Mouse (Mus musculus) kidney, adult 2 months (tissue): Measurements from ENCODE around the gene Cdc14b. TPM values are rescaled to one million over a fixed set of nuclear protein-coding genes. Genes with fewer than 3 reads are reported as not detected.

Experiments used
- DNase-seq: peaks from one replicate; pipeline ENCODE4 v3.0.0; 2021
- H3K27ac ChIP-seq: fragments of 200-500 bp; 2 replicates; pipeline ENCODE4 v1.5.1; 2012; ENCODE audit warnings: low read depth, low read length, control low read depth, inconsistent platforms; ENCODE audit not compliant: insufficient read depth
- H3K27me3 ChIP-seq: fragments of 200-500 bp; replicated peaks from 2 replicates; pipeline ENCODE4 v1.6.1; 2012; ENCODE audit warnings: mild to moderate bottlenecking, moderate library complexity, low read length, inconsistent platforms; ENCODE audit not compliant: control insufficient read depth, insufficient read depth
- H3K36me3 ChIP-seq: fragments of 200-500 bp; 2 replicates; pipeline ENCODE4 v1.6.1; 2012; ENCODE audit warnings: mild to moderate bottlenecking, moderate library complexity, low read length, inconsistent platforms; ENCODE audit not compliant: control insufficient read depth, insufficient read depth
- H3K4me1 ChIP-seq: fragments of 200-500 bp; 2 replicates; pipeline ENCODE4 v1.6.1; 2011; ENCODE audit warnings: low read length; ENCODE audit not compliant: control insufficient read depth, insufficient read depth
- H3K4me3 ChIP-seq: fragments of 200-500 bp; 2 replicates; pipeline ENCODE4 v1.5.1; 2011; ENCODE audit warnings: mild to moderate bottlenecking, low read depth, low read length, control low read depth; ENCODE audit not compliant: insufficient read depth
- CTCF ChIP-seq: fragments of 200-500 bp; conservative IDR thresholded peaks from 2 replicates; pipeline ENCODE4 v1.5.1; 2011; ENCODE audit warnings: low read depth, mild to moderate bottlenecking, control low read depth, low read length, moderate library complexity, mixed read lengths; ENCODE audit not compliant: insufficient read depth, insufficient read length
- POLR2A ChIP-seq: fragments of 200-500 bp; IDR thresholded peaks from one replicate; pipeline ENCODE4 v1.6.1; 2011; ENCODE audit warnings: low read depth, low read length, control low read depth
- WGBS: fragments of 180-500 bp; shearing (Covaris S2); methylation state at CpG from one replicate; pipeline ENCODE4 v1.1.7; 2018; 5-methylcytosine and 5-hydroxymethylcytosine counted together
- polyA plus RNA-seq: library from polyadenylated mRNA; depleted of rRNA; stranded (reverse); fragments of >200 nt; gene quantifications from 2 replicates; pipeline ENCODE4 v1.2.3, GENCODE M21; 2012; rRNA removed

Gene Cdc14b
- polyA plus RNA-seq, 1 experiment = 7.7 TPM

DNA sequence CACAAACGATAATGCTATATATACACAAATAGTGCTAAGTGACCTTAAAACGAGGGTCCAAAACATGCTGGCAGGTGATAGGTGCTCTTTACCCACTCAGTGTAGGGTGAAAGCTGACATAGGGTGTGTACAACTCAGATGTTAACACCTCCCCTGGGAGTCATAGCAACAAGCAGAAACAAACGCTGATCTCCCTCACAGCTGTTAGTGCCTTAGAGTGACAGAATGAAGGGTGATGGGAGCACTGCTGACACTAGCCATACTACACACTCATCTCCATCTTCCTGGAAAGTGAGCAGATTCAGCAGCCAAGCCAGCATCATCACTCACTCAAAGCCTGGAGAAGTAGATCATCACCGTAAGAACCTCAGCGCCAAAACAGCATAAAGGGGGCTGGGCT, 125.0 kb downstream of the Cdc14b start:
- Histone ChIP-seq H3K27ac (no peak overlapping the region), H3K4me1 (peaks cover 3% of the 10 kb centered on the region; the same call in 1 of the 2 replicates), H3K4me3 (no peak overlapping the region), H3K36me3 (no peaks in the 10 kb centered on the region), H3K27me3 (no peaks in the 10 kb centered on the region)
- TF ChIP-seq POLR2A (no peak), CTCF (no peak)
- WGBS = 52% methylated on average over 5 of the region's 5 CpGs
- no peak for DNase-seq

Other genes with a start within 250 kb of the Cdc14b start
- gene Hsd17b3, start 186.1 kb downstream of the Cdc14b start, polyA plus RNA-seq = not detected in 2 replicates
- 10.9 and 13.8 TPM in 2 replicates for gene Slc35d2, start 145.9 kb downstream of the Cdc14b start, polyA plus RNA-seq
- 12.2 and 15.5 TPM in 2 replicates for gene Zfp367, start 122.1 kb downstream of the Cdc14b start, polyA plus RNA-seq
- 35.8 and 37.6 TPM in 2 replicates for gene Habp4, start 113.5 kb downstream of the Cdc14b start, polyA plus RNA-seq
- 22.6 and 25.5 TPM in 2 replicates for gene Aaed1, start 37.4 kb upstream of the Cdc14b start, polyA plus RNA-seq
- 344 and 370 TPM in 2 replicates for gene Ctsl, start 95.6 kb upstream of the Cdc14b start, polyA plus RNA-seq
- 10.4 and 12.7 TPM in 2 replicates for gene Cdk20, start 157.0 kb upstream of the Cdc14b start, polyA plus RNA-seq
- gene Fam240b, start 222.5 kb upstream of the Cdc14b start, polyA plus RNA-seq = not detected in 2 replicates